Mouse (Mus musculus): ENCODE data around the gene Fcgr1.

DNA sequence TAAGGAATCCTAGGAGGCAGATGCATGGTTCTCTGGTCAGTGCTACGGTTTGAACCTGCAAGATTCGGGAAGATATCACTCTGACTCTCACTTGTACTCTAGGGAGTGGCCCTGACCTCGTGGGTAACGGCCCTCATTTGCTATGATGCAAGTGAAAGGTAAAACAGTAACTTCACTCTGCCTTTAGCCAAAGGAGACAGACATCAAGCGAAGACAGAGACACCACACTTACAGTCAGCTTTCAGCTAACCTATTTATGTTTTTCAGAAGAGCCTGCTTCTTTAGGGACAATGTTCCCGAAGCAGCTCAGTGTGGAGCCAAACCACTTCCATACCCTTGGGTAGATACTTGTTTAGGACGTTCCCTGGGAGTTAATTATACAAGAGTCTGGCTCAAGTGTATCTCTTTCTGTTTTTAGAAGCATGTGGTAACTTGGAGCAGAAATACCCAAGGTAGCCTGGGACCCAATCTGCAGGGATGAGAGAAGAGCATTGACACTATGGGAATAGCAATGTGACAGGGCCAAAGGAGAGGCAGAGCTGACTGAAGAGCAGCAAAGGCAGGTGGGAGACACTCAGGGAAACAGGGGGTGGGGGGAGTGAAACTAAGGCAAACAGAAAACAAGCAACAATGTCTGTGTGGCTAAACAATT is 49.7 kb downstream of the Fcgr1 start:
- TF ChIP-seq POLR2A (IDR thresholded peaks at IDR 0.05; ENCODE audit: extremely low read depth, insufficient read depth, low read length) (no peak), CTCF (IDR thresholded peaks at IDR 0.05; ENCODE audit: low read depth, low read length) (no peak)
